Mouse (Mus musculus) embryonic facial prominence, embryonic 14.5 days (tissue): Measurements from ENCODE around the gene Id2. TPM values are rescaled to one million over a fixed set of nuclear protein-coding genes. Genes with fewer than 3 reads are reported as not detected.

Source experiments
- ATAC-seq: fragments of 200-750 bp; cut with Nextera tagmentation; 2 replicates; pipeline ENCODE4 v1.8.0; 2017; ENCODE audit warnings: low read depth, moderate number of reproducible peaks, moderate TSS enrichment
- DNase-seq: peaks from one replicate; pipeline ENCODE4 v3.0.0-alpha.2; 2015; ENCODE audit warnings: low spot score
- H3K27ac ChIP-seq: fragments of 300-500 bp; sonication (generic); replicated peaks from 2 replicates; pipeline ENCODE4 v1.5.1; 2014; ENCODE audit warnings: low read depth, mild to moderate bottlenecking, low read length, moderate library complexity
- H3K27me3 ChIP-seq: fragments of 300-500 bp; sonication (generic); replicated peaks from 2 replicates; pipeline ENCODE4 v1.6.1; 2014; ENCODE audit warnings: low read length; ENCODE audit not compliant: control insufficient read depth, insufficient read depth
- H3K36me3 ChIP-seq: fragments of 300-500 bp; sonication (generic); 2 replicates; pipeline ENCODE4 v1.6.1; 2014; ENCODE audit warnings: low read length, mixed read lengths; ENCODE audit not compliant: control insufficient read depth, insufficient read depth
- H3K4me1 ChIP-seq: fragments of 300-500 bp; sonication (generic); 2 replicates; pipeline ENCODE4 v1.6.1; 2014; ENCODE audit warnings: antibody characterized with exemption, low read length; ENCODE audit not compliant: control insufficient read depth, insufficient read depth
- H3K4me2 ChIP-seq: fragments of 300-500 bp; sonication (generic); 2 replicates; pipeline ENCODE4 v1.6.1; 2014; ENCODE audit warnings: low read depth, mild to moderate bottlenecking, low read length, moderate library complexity, mixed read lengths
- H3K4me3 ChIP-seq: fragments of 300-500 bp; sonication (generic); 2 replicates; pipeline ENCODE4 v1.5.1; 2014; ENCODE audit warnings: low read depth, mild to moderate bottlenecking, low read length
- H3K9ac ChIP-seq: fragments of 300-500 bp; sonication (generic); 2 replicates; pipeline ENCODE4 v1.6.1; 2014; ENCODE audit warnings: low read depth, mild to moderate bottlenecking, low read length, moderate library complexity, mixed read lengths
- H3K9me3 ChIP-seq: fragments of 300-500 bp; sonication (generic); 2 replicates; pipeline ENCODE4 v1.6.1; 2016; ENCODE audit warnings: low read length; ENCODE audit not compliant: control insufficient read depth
- WGBS: fragments of 180-500 bp; shearing (Covaris S2); extraction: QIAGEN DNeasy Blood & Tissue Kit; methylation state at CpG from one replicate; pipeline ENCODE4 v1.1.7; 2014; 5-methylcytosine and 5-hydroxymethylcytosine counted together
- polyA plus RNA-seq: library from polyadenylated mRNA; unstranded; fragments of >200 nt; fragmentation: Nextera tagmentation; extraction: Ambion mirVana; gene quantifications from 2 replicates; pipeline ENCODE4 v1.2.1, GENCODE M21; 2014

Gene Id2
- polyA plus RNA-seq, 1 experiment from 2014 or later = 301 TPM

GRCm38 (mm10) chr12:25095974-25096639 lies 833 bp downstream of the Id2 start:
- H3K4me2 ChIP-seq = peak overlapping the region; percentile 96
- no peaks in the 10 kb centered on the region for H3K9me3 ChIP-seq
- under 1% methylated on average over 37 of the region's 41 CpGs for WGBS
- H3K4me1 ChIP-seq = peaks cover 19% of the 10 kb centered on the region
- H3K9ac ChIP-seq = peak overlapping the region; percentile 88
- DNase-seq (peak; percentile 100), ATAC-seq (peak; percentile 85)
- H3K27me3 ChIP-seq = no peaks in the 10 kb centered on the region
- peak overlapping the region; percentile 99 for H3K27ac ChIP-seq
- no peaks in the 10 kb centered on the region for H3K36me3 ChIP-seq
- peak overlapping the region; percentile 85 for H3K4me3 ChIP-seq

GRCm38 (mm10) chr12:25095538-25095937 lies 1.4 kb downstream of the Id2 start:
- Histone ChIP-seq H3K4me1 (peaks cover 17% of the 10 kb centered on the region), H3K9ac (peak overlapping the region; percentile 88), H3K4me3 (peak overlapping the region; percentile 85), H3K27me3 (no peaks in the 10 kb centered on the region), H3K27ac (peak overlapping the region; percentile 89), H3K36me3 (no peaks in the 10 kb centered on the region), H3K4me2 (peak overlapping the region; percentile 96), H3K9me3 (no peaks in the 10 kb centered on the region)
- no peak for DNase-seq
- ATAC-seq = no peak
- under 1% methylated on average over 19 of the region's 19 CpGs for WGBS

- Histone ChIP-seq H3K36me3 (no peaks in the 10 kb centered on the region), H3K4me2 (peak overlapping the region; percentile 96), H3K4me1 (peaks cover 17% of the 10 kb centered on the region), H3K9me3 (no peaks in the 10 kb centered on the region), H3K27me3 (no peaks in the 10 kb centered on the region), H3K9ac (peak overlapping the region; percentile 88), H3K4me3 (peak overlapping the region; percentile 85), H3K27ac (peak overlapping the region; percentile 89)
- ATAC-seq (no peak), DNase-seq (peak; percentile 85)
- WGBS = under 1% methylated on average over 22 of the region's 22 CpGs
These were observed 2.1 kb downstream of the Id2 start for GRCm38 (mm10) chr12:25094621-25095521.

- Histone ChIP-seq H3K27ac (peak overlapping the region; percentile 61), H3K36me3 (no peaks in the 10 kb centered on the region), H3K27me3 (no peaks in the 10 kb centered on the region), H3K4me2 (peak overlapping the region; percentile 59), H3K4me1 (peaks cover 17% of the 10 kb centered on the region), H3K4me3 (peak overlapping the region; percentile 85), H3K9ac (peak overlapping the region; percentile 62), H3K9me3 (no peaks in the 10 kb centered on the region)
- DNase-seq = no peak
- no peak for ATAC-seq
- 10% methylated on average over 11 of the region's 11 CpGs for WGBS
These were observed 3.6 kb downstream of the Id2 start for GRCm38 (mm10) chr12:25093241-25093774.

GRCm38 (mm10) chr12:25092751-25093211 lies 4.2 kb downstream of the Id2 start:
- 3% methylated on average over 15 of the region's 17 CpGs for WGBS
- DNase-seq (peak; percentile 83), ATAC-seq (peak; percentile 42)
- peak overlapping the region; percentile 62 for H3K9ac ChIP-seq
- H3K27ac ChIP-seq = peak overlapping the region; percentile 61; the same call in 1 of the 2 replicates
- no peaks in the 10 kb centered on the region for H3K9me3 ChIP-seq
- peak overlapping the region; percentile 59 for H3K4me2 ChIP-seq
- H3K27me3 ChIP-seq = no peaks in the 10 kb centered on the region
- H3K4me3 ChIP-seq = peak overlapping the region; percentile 85
- H3K36me3 ChIP-seq = no peaks in the 10 kb centered on the region
- peaks cover 13% of the 10 kb centered on the region for H3K4me1 ChIP-seq

- Histone ChIP-seq H3K9me3 (no peaks in the 10 kb centered on the region), H3K4me2 (peak overlapping the region; percentile 59), H3K9ac (peak overlapping the region; percentile 62), H3K27ac (no peak overlapping the region; the same call in 1 of the 2 replicates), H3K4me1 (peaks cover 9% of the 10 kb centered on the region), H3K27me3 (no peaks in the 10 kb centered on the region), H3K4me3 (peak overlapping the region; percentile 85), H3K36me3 (no peaks in the 10 kb centered on the region)
- 6% methylated on average over 25 of the region's 25 CpGs for WGBS
- peak; percentile 45 for ATAC-seq
- DNase-seq = peak; percentile 89
These were observed 4.8 kb downstream of the Id2 start for GRCm38 (mm10) chr12:25092027-25092704.

- H3K36me3 ChIP-seq = no peaks in the 10 kb centered on the region
These were observed 7.5 kb downstream of the Id2 start for GRCm38 (mm10) chr12:25089433-25089832.

GRCm38 (mm10) chr12:25086966-25087365 lies 10.0 kb downstream of the Id2 start:
- Histone ChIP-seq H3K27me3 (no peaks in the 10 kb centered on the region), H3K36me3 (no peaks in the 10 kb centered on the region), H3K9me3 (no peaks in the 10 kb centered on the region), H3K4me2 (no peak overlapping the region), H3K4me1 (peaks cover 4% of the 10 kb centered on the region; the same call in 1 of the 2 replicates), H3K27ac (no peak overlapping the region), H3K9ac (no peak overlapping the region), H3K4me3 (no peak overlapping the region)
- WGBS = 58% methylated on average over 4 of the region's 4 CpGs
- DNase-seq = no peak
- no peak for ATAC-seq

More at GRCm38 (mm10) chr12:25089433-25089832, 7.5 kb downstream of the Id2 start:
- no peak overlapping the region for H3K4me3 ChIP-seq
- no peak overlapping the region for H3K9ac ChIP-seq
- no peak overlapping the region for H3K4me2 ChIP-seq
- H3K4me1 ChIP-seq = peaks cover 7% of the 10 kb centered on the region
- no peaks in the 10 kb centered on the region for H3K27me3 ChIP-seq
- H3K27ac ChIP-seq = no peak overlapping the region
- WGBS = 85% methylated on average over 1 of the region's 1 CpGs
- no peak for ATAC-seq
- H3K9me3 ChIP-seq = no peaks in the 10 kb centered on the region
- no peak for DNase-seq
